Mouse (Mus musculus): ENCODE data around the gene C2cd2l.

DNA sequence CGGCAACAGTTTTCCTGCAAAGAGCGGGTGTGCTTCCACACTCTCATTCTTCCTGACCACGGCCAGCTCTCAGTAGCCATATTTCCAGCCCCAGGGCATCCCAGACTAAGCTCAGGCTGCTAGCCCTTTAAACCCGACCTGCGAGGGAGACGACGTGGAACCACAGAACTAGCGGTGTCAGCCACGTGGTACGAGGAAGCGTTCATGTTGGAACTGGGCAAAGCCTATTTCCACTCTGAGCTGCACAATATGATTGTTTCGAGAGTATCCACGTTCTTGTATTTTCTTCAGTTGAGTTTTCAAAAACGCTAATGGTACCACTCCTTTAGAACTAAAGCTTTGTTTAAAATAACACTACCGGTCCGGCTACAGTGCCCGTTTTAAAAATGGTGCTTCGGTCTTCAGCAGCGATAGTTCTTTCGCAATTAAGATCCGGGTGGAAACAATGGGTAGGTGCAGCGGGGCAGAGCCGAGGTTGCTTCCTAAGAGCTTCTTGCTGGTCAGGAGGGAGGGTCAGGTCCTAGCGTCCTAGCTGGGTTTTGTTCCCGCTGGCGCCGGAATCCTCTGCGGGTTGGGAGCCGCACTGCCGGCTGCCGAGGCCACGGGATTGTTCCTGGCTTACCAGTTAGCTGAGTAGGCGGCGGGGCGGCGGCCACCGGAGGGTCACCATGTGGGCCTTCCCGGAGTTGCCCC, 6.4 kb upstream of the C2cd2l start:
- no peak for TF ChIP-seq CTCF (IDR thresholded peaks at IDR 0.05; ENCODE audit: control insufficient read depth, insufficient read depth, insufficient replicate concordance, low read depth, low read length)
- TF ChIP-seq POLR2A (IDR thresholded peaks at IDR 0.05; ENCODE audit: control insufficient read depth, low read depth, low read length) = peak; percentile 60
